Mouse (Mus musculus) cerebellum, postnatal 4 days (tissue): Measurements from ENCODE around the gene Insig1.
A peak's percentile ranks its signal among the peaks of the same experiment; 100 is the strongest.

Source experiments
- DNase-seq, 2 experiments: peaks; one replicate each; pipeline ENCODE4 v3.0.0; 2022; ENCODE audit warnings: low spot score in 2 of 2, mixed read lengths in 1 of 2

Gene Insig1

GRCm38 (mm10) chr5:28070828-28071455, at the start of gene Insig1:
Insig1 (plus strand) TSS chr5:28071363.
- peak; percentile 98 to 99 for DNase-seq

GRCm38 (mm10) chr5:28023452-28023851, 47.7 kb upstream of the Insig1 start:
- no peak for DNase-seq

- no peak for DNase-seq
Observed at GRCm38 (mm10) chr5:28031577-28032236, 39.5 kb upstream of the Insig1 start.

GRCm38 (mm10) chr5:28032866-28033265, 38.3 kb upstream of the Insig1 start:
- no peak for DNase-seq

- DNase-seq = no peak
Observed at GRCm38 (mm10) chr5:28033281-28033680, 37.9 kb upstream of the Insig1 start.

GRCm38 (mm10) chr5:28033826-28034225, 37.3 kb upstream of the Insig1 start:
- no peak for DNase-seq

- no peak for DNase-seq
Observed at GRCm38 (mm10) chr5:28036011-28036410, 35.2 kb upstream of the Insig1 start.

GRCm38 (mm10) chr5:28036518-28036917, 34.6 kb upstream of the Insig1 start:
- no peak for DNase-seq

GRCm38 (mm10) chr5:28037172-28037591, 34.0 kb upstream of the Insig1 start:
- no peak for DNase-seq

- no peak for DNase-seq
Observed at GRCm38 (mm10) chr5:28037639-28038038, 33.5 kb upstream of the Insig1 start.

GRCm38 (mm10) chr5:28038115-28038514, 33.0 kb upstream of the Insig1 start:
- DNase-seq = peak in 1 of 2 experiments; percentile 36

- no peak for DNase-seq
Observed at GRCm38 (mm10) chr5:28039746-28040655, 31.2 kb upstream of the Insig1 start.

- DNase-seq = no peak
Observed at GRCm38 (mm10) chr5:28040726-28041125, 30.4 kb upstream of the Insig1 start.

GRCm38 (mm10) chr5:28042021-28042420, 29.1 kb upstream of the Insig1 start:
- DNase-seq = no peak

GRCm38 (mm10) chr5:28042779-28043178, 28.4 kb upstream of the Insig1 start:
- DNase-seq = no peak

GRCm38 (mm10) chr5:28043386-28043785, 27.8 kb upstream of the Insig1 start:
- DNase-seq = no peak

- no peak for DNase-seq
Observed at GRCm38 (mm10) chr5:28046966-28047365, 24.2 kb upstream of the Insig1 start.

GRCm38 (mm10) chr5:28047961-28048360, 23.2 kb upstream of the Insig1 start:
- no peak for DNase-seq

- DNase-seq = no peak
Observed at GRCm38 (mm10) chr5:28055450-28055849, 15.7 kb upstream of the Insig1 start.

GRCm38 (mm10) chr5:28056877-28057276, 14.3 kb upstream of the Insig1 start:
- DNase-seq = no peak

GRCm38 (mm10) chr5:28060506-28060905, 10.7 kb upstream of the Insig1 start:
- DNase-seq = peak in 1 of 2 experiments; percentile 16

- DNase-seq = no peak
Observed at GRCm38 (mm10) chr5:28061011-28061410, 10.2 kb upstream of the Insig1 start.
